Mouse (Mus musculus): ENCODE measurements around the gene Rsrc2.

Rsrc2 gene

GRCm38 (mm10) chr5:123696961-123697360, 52.3 kb downstream of the Rsrc2 start:
- DNase-seq (ENCODE audit: low spot score in 2 of 2): no peak

- no peak for DNase-seq (ENCODE audit: low spot score in 2 of 2)
Measured at GRCm38 (mm10) chr5:123696244-123696643, 53.0 kb downstream of the Rsrc2 start.

GRCm38 (mm10) chr5:123694468-123694867, 54.7 kb downstream of the Rsrc2 start:
- DNase-seq (ENCODE audit: low spot score in 2 of 2): no peak

DNA sequence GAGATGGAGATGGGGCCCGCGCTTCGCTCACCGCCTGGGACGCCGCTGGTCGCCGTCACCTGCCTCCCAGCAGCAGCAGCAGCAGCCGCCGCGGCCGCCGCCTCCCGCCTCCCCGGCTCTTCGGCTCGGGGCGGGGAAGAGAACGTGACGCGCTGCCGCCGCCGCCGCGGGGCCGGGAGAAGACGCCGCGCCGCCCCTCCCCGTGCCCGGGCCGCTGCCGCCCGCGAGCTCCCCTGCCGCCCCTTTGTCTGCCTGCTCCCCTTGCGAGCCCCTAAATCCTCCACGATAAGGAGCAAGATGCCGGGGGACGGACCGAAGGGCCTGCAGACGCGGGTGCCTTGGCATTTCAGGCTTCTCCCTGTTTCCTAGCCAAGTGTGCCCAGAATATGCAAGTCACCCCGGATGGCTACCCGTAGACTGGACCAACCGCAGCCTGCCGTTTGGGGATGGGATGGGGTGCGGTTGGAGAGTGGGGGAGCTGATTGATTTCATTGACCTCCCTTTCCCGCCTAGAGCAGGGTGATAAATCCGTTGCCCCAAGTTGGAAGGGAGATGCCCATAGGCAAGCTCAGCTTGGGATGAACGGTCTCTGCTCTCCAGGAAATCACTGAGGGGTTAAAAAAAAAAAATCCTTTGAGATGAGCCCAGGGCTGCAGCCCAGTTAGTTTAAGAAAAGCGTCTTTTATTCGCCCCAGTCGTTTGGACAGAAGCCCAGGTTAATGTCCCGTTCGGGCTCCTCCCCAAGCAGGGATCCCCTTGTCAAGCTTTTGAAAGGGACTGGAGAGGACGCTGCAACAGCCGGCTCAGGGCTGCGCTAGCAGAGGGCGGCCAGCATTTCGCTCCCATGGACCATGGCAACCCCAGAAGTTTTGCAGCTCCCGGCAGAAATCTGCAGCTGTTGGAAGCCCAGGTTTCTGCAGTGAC, 64.7 kb downstream of the Rsrc2 start, which contains the start of gene Clip1:
Clip1 (minus strand) TSS at position 398 of the 924 bp plus-strand sequence.
- peak; percentile 62 to 66 for DNase-seq (ENCODE audit: low spot score in 2 of 2)

DNA sequence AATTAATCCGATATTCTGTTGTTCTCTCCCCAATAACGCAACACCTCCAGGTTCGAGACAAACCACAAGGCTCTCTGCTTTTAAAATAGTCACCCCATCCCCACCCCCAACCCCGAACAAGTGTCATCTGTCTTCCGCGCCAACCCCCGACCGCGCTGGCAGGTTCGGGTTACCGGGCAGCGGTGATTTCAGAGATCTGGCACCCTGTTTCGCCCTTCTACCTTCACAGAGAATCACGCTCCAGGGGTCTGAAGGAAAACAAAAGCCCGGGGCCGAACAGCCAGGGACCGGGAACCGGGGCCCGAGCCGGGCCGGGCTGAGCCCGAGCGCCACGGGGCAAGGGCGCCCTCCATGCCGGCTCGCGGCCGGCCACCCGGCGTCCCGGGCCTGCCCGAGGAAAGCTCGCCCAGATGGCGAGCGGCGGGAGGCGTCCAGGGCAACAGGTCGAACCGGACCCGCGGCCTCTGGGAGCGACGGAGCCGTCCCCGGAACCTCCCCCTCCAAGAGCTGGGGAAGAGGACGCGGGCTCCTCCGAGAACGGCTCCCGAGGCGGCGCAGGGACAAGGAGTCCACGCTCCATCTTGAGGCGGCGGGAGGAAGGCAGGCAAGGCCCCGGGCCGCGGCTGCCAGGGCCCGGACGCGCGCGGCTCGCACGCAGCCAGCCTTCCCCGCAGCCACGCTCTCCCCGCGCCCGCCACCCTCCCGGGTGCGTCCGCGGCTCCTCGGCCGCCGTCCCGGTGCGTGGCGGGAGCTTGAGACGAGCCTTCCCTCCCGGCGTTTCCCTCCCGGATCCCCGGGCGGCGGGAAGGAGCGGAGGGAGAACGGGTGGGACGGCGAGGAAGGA, 65.6 kb downstream of the Rsrc2 start:
- DNase-seq (ENCODE audit: low spot score in 2 of 2): peak; percentile 29 to 32

DNA sequence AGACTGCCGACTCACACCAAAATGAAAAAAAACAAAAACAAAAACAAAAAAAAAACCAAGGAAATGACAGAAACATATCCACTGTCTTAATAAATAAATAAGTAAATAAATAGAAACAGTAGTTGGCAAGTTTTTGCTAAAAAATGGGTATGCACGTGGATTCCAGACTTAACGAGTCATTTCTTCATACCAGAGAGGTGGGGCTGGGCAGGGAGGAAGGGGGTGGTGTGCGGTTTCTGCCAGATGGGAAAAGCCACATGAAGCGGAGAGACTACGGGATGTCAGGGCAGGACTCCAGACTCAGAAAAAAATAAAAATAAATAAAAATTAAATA, 66.2 kb downstream of the Rsrc2 start:
- DNase-seq (ENCODE audit: low spot score in 2 of 2): peak in 1 of 2 experiments; percentile 19

GRCm38 (mm10) chr5:123682372-123682771, 66.8 kb downstream of the Rsrc2 start:
- DNase-seq (ENCODE audit: low spot score in 2 of 2): peak in 1 of 2 experiments; percentile 16

- no peak for DNase-seq (ENCODE audit: low spot score in 2 of 2)
Measured at GRCm38 (mm10) chr5:123679546-123680263, 69.5 kb downstream of the Rsrc2 start.

DNA sequence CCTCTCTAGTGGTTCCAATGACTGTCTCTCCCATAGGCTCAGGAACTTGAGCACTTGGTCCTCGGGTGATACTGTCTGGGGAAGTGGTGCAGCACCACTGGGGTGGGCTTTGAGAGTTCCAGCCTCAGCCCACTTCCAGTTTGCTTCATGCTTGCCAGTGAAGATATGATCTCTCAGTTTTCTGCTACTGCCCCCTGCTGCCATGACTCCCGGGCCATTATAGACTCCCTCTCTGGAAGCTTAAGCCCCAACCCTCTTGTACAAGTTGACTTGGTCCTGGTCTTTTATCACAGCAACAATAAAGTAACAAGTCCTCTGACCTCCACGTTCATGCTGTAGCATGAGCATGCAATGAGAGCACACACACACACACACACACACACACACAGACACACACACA, 70.1 kb downstream of the Rsrc2 start:
- no peak for DNase-seq (ENCODE audit: low spot score in 2 of 2)
